Mouse (Mus musculus) cortical plate, adult 2 months (tissue): Measurements from ENCODE around the gene 7530416G11Rik. TPM values are rescaled to one million over a fixed set of nuclear protein-coding genes. Genes with fewer than 3 reads are reported as not detected.

Source experiments
- H3K27ac ChIP-seq: fragments of 200-500 bp; 2 replicates; pipeline ENCODE4 v1.5.1; 2012; ENCODE audit warnings: low read length, control low read depth, inconsistent platforms; ENCODE audit not compliant: insufficient read depth
- H3K4me1 ChIP-seq: fragments of 200-500 bp; 2 replicates; pipeline ENCODE4 v1.6.1; 2011; ENCODE audit warnings: low read length; ENCODE audit not compliant: control insufficient read depth, insufficient read depth
- H3K4me3 ChIP-seq: fragments of 200-500 bp; 2 replicates; pipeline ENCODE4 v1.5.1; 2011; ENCODE audit warnings: mild to moderate bottlenecking, low read length, control low read depth; ENCODE audit not compliant: insufficient read depth
- CTCF ChIP-seq: fragments of 200-500 bp; IDR thresholded peaks from 2 replicates; pipeline ENCODE4 v1.5.1; 2011; ENCODE audit warnings: mild to moderate bottlenecking, control low read depth, low read length; ENCODE audit not compliant: insufficient read depth; ENCODE audit errors: extremely low read depth
- POLR2A ChIP-seq: fragments of 200-500 bp; IDR thresholded peaks from 2 replicates; pipeline ENCODE4 v1.6.1; 2011; ENCODE audit warnings: mild to moderate bottlenecking, low read length, control low read depth; ENCODE audit not compliant: insufficient read depth; ENCODE audit errors: extremely low read depth
- polyA plus RNA-seq: library from polyadenylated mRNA; depleted of rRNA; stranded (reverse); fragments of >200 nt; gene quantifications from 2 replicates; pipeline ENCODE4 v1.2.3, GENCODE M21; 2012

The 7530416G11Rik gene
- polyA plus RNA-seq, 1 experiment: not detected

DNA sequence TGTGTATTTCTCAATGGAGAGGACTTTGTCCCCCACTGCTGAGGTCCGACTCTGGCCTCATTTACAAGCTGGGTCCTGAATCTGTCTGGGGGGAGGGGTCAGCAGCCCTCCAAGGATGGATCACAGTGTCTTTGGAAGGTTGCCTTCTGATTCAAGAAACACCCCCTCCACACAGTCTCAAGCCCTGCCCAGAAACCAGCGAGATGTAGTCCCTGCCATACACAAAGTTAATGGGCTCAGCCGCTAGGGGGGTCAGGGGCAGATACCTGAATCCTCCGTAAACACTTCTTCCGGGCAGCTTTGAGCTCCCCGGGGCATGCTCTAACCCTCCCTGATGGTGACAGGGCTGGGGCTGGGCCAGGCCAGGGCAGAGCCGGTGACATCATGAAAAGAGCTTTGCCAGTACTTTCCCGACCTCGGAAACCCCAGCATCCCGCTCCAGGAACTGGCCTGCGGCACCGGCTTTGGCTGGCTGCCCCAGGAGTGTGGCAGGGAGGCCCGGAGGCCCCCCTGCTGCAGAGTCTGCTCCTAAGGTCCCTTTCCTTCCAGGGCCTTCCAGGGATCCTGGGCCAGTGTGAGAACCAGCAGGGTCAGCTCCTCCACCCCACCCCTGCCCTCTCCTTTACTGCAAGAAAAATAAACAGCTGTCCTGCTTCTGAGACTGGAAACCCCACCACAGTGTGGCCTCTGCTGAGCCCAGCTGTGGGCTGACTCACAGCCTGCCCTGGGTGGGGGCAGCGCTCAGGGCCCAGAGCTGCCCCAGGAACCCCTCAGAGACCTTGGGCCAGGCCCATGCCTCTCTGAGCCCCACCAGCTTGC is 20.4 kb upstream of the 7530416G11Rik start:
- H3K27ac ChIP-seq: no peak overlapping the region
- no peaks in the 10 kb centered on the region for H3K4me1 ChIP-seq
- no peak overlapping the region for H3K4me3 ChIP-seq
- TF ChIP-seq POLR2A: no peak
- no peak for TF ChIP-seq CTCF

DNA sequence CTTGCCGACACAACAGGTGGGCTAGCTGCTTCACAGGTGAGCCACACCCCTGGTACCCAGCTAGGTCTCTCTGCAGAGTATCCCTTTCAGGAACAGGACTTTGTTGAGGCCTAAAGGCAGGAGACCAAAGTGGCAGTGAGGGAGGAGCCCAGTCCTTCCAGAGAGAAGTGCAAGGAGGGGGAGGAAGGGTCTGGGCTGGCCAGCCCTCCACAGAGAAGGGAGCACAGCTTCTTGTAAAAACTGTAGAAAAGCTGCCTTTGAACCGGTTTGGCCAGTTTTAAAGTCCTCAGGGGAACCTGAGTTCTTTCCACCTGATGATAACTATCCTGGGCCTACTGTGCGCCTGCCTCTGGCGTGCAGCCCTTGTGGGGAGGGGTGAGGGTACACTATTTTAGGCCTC is 16.4 kb upstream of the 7530416G11Rik start:
- H3K4me3 ChIP-seq: no peak overlapping the region
- no peak for TF ChIP-seq POLR2A
- TF ChIP-seq CTCF: no peak
- H3K4me1 ChIP-seq: no peaks in the 10 kb centered on the region
- no peak overlapping the region for H3K27ac ChIP-seq

DNA sequence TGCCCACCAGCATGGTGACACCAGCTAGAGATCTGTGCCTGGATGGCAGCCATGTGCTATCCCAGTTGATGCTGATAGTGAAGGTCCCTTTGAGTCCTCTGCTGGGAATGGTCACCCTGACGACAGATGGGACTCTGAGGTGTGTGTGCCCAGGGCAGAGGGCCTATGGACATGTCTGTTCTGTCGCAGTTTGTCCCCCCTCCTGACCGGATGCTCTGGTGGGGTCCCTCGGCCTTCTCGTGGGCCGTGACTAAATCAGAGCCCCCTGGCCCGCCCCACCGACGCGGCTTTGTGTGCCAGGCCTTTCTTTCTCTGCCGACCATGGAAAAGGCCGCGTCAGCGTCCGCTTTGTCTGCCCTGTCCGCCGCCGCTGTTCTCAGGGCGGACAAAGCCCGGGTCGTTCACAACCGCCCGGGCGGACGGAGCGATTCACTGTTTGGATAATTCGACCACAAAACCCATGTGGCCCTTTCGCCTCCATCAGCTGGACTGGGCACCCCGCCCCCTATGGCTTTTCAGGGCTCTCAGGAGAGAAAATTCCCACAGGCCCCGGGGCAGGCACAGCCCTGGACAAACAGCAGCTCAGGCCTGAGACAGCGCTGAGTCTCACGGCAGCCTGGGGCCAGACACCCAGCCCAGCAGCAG is 4.5 kb upstream of the 7530416G11Rik start:
- Histone ChIP-seq H3K27ac (no peak overlapping the region), H3K4me1 (no peaks in the 10 kb centered on the region), H3K4me3 (no peak overlapping the region)
- no peak for TF ChIP-seq CTCF
- no peak for TF ChIP-seq POLR2A

GRCm38 (mm10) chr15:85506680-85507079 is 3.7 kb upstream of the 7530416G11Rik start:
- Histone ChIP-seq H3K4me3 (no peak overlapping the region), H3K27ac (no peak overlapping the region), H3K4me1 (no peaks in the 10 kb centered on the region)
- TF ChIP-seq CTCF (no peak), POLR2A (no peak)

DNA sequence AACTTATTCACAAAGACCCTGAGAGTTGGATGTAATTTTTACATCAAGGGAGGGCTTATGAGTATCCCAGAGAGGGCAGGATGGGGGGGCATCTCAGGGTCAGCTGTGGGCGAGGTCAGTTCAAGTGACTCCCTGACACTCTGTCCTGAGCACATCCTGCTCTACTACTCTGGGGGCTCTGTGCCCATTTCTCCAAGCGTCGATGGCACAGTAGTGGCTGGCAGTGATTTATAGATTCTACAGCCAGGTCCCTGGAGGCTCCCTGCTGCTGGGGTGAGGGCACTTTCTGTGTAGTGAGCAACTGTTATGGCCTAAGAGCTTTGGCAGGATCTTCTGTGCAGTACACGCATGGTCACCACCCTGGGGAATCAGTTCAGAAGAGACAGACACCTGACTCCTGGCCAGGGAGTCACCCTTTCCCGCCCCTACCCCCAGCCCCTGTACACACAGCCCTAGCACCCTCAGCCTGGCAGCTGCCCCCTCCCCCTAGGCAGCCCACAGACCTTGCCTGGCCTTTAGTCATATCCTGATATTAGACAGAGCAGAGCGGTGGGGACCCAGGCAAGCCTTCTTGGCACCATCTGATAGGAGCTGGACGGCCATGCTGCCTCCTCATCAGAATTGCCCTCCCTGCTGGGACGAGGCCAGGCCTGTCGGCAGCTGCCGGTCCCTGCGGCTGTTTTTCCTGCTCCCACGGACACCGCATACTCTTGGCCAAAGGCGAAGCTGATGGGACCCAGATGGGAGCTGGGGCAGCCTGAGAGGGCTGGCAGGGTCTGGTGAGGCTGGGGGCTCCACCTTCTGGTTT is 2.3 kb upstream of the 7530416G11Rik start:
- TF ChIP-seq CTCF (no peak), POLR2A (no peak)
- Histone ChIP-seq H3K27ac (no peak overlapping the region), H3K4me1 (no peaks in the 10 kb centered on the region), H3K4me3 (no peak overlapping the region)

GRCm38 (mm10) chr15:85500267-85500666 is 2.8 kb downstream of the 7530416G11Rik start:
- TF ChIP-seq POLR2A (no peak), CTCF (no peak)
- Histone ChIP-seq H3K4me3 (no peak overlapping the region), H3K27ac (no peak overlapping the region), H3K4me1 (no peaks in the 10 kb centered on the region)

DNA sequence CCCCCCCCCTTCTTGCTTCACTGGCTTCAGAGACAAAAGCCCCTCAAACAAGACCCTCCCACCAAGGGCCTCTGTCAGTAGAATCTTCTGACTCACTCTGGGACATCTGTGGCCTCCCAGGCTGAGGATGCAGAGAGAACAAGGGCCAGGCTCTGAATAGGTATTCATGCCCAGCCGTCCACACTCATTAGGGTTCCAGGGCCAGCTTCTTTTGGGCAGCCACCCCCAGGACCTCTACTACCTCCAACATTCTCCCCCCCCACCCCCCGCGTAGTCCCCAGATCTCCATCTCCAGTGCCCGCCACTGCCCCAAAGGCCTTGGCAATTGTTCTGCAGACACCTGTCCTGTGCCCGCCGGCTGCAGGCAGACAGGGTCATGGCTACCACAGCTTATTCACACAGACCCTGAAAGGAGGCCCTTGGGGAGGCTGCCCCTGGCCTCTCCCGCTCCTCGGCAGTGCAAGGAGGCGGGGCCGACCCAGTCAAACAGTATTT is 5.0 kb downstream of the 7530416G11Rik start:
- Histone ChIP-seq H3K27ac (no peak overlapping the region), H3K4me1 (peaks cover 7% of the 10 kb centered on the region), H3K4me3 (no peak overlapping the region)
- no peak for TF ChIP-seq POLR2A
- TF ChIP-seq CTCF: no peak

DNA sequence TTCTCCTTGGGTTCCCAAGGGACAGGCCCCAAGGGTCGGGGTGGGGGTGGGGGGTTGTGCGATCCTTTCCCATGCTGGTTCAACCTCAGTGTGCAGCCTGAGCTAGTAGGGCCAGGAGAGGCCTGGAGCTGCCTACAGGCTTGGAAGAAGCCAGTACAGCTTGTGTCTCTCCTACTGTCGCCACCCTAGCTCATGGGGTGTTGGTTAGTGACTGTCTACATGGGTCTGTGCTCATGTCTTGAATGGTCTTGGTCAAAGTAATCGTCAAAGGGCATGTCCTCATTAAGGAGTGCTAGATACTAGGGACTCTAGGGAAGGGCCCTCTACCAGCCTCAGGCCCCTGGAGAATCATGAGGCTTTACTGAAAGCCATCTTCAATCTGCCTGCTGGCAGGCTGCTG is 5.5 kb downstream of the 7530416G11Rik start:
- H3K4me3 ChIP-seq: no peak overlapping the region
- TF ChIP-seq CTCF (no peak), POLR2A (no peak)
- H3K4me1 ChIP-seq: peaks cover 7% of the 10 kb centered on the region
- H3K27ac ChIP-seq: no peak overlapping the region

DNA sequence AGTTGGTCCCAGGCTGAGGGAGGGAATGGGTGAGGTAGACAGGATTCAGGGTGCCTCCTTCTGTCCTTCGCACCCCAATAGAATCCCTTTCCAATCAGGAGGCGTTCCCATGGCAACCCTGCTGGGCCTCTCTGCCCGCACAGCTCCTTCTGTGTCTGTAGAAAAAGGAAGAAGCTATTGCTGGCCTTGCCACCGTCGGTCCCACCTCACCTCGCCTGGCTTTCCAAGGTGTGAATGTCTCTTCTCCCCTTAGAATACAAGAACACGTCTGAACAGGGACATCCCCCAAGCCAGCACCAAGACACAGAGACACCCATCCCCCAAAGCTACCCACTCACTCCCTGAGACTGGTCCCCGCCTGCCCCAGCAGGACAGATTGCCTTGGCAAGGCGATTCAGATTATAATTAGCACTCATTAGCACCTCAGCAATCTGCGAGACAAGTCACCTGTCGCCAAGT is 8.8 kb downstream of the 7530416G11Rik start:
- Histone ChIP-seq H3K4me3 (no peak overlapping the region), H3K4me1 (peaks cover 7% of the 10 kb centered on the region), H3K27ac (no peak overlapping the region)
- TF ChIP-seq POLR2A: no peak
- no peak for TF ChIP-seq CTCF

DNA sequence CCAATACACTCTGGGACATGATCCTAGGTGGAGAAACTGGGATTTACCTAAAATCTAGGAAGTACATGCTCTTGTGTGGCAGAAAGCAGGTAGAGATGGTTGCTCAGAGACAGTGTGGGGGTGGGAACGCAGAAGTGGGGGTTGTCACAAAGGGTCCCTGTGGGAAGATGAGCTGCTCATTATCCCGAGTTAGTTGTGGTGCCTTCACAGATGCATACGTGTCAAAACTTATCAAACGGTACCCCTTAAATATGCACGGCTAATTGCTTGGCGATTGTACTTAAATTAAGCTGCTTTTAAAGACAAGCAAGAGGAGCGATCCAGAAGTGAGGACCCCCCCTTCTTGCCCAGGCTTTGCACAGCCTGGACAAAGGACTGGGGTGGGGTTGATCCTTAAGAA is 13.3 kb downstream of the 7530416G11Rik start:
- no peak for TF ChIP-seq POLR2A
- no peak for TF ChIP-seq CTCF
- Histone ChIP-seq H3K27ac (no peak overlapping the region), H3K4me3 (no peak overlapping the region), H3K4me1 (peaks cover 7% of the 10 kb centered on the region)
